Mouse (Mus musculus) hindbrain, postnatal 0 days (tissue): ENCODE data around the gene Rdh11. TPM values are rescaled to one million over a fixed set of nuclear protein-coding genes. Genes with fewer than 3 reads are reported as not detected.
A peak's percentile ranks its signal among the peaks of the same experiment; 100 is the strongest.

Experiments used
- ATAC-seq: fragments of 200-750 bp; cut with Nextera tagmentation; 2 replicates; pipeline ENCODE4 v1.8.0; 2017; ENCODE audit warnings: mild to moderate bottlenecking, moderate TSS enrichment, moderate library complexity
- DNase-seq: peaks from one replicate; pipeline ENCODE4 v3.0.0-alpha.2; 2015; ENCODE audit warnings: low spot score
- H3K27ac ChIP-seq: fragments of 300-500 bp; sonication (generic); 2 replicates; pipeline ENCODE4 v1.5.1; 2014; ENCODE audit warnings: mild to moderate bottlenecking
- H3K27me3 ChIP-seq: fragments of 300-500 bp; sonication (generic); 2 replicates; pipeline ENCODE4 v1.6.1; 2014; ENCODE audit warnings: low read length, mixed read lengths; ENCODE audit not compliant: insufficient read depth
- H3K36me3 ChIP-seq: fragments of 300-500 bp; sonication (generic); 2 replicates; pipeline ENCODE4 v1.6.1; 2014; ENCODE audit warnings: low read length, mixed read lengths; ENCODE audit not compliant: insufficient read depth
- H3K4me1 ChIP-seq: fragments of 300-500 bp; sonication (generic); 2 replicates; pipeline ENCODE4 v1.6.1; 2014; ENCODE audit warnings: antibody characterized with exemption, low read length, mixed read lengths; ENCODE audit not compliant: insufficient read depth
- H3K4me2 ChIP-seq: fragments of 300-500 bp; sonication (generic); 2 replicates; pipeline ENCODE4 v1.6.1; 2014; ENCODE audit warnings: low read depth, mild to moderate bottlenecking, low read length, moderate library complexity, mixed read lengths
- H3K4me3 ChIP-seq: fragments of 300-500 bp; sonication (generic); 2 replicates; pipeline ENCODE4 v1.5.1; 2014; ENCODE audit warnings: low read length
- H3K9ac ChIP-seq: fragments of 300-500 bp; sonication (generic); replicated peaks from 2 replicates; pipeline ENCODE4 v1.6.1; 2014; ENCODE audit warnings: mild to moderate bottlenecking, low read length, moderate library complexity, mixed read lengths
- H3K9me3 ChIP-seq: fragments of 300-500 bp; sonication (generic); 2 replicates; pipeline ENCODE4 v1.6.1; 2016; ENCODE audit warnings: low read length, mixed read lengths
- CTCF ChIP-seq: IDR thresholded peaks from 2 replicates; pipeline ENCODE4 v1.5.1; 2016; ENCODE audit warnings: antibody characterized with exemption, control low read depth, low read depth
- WGBS: fragments of 180-500 bp; shearing (Covaris S2); extraction: QIAGEN DNeasy Blood & Tissue Kit; methylation state at CpG from one replicate; pipeline ENCODE4 v1.1.7; 2014; 5-methylcytosine and 5-hydroxymethylcytosine counted together
- polyA plus RNA-seq: library from polyadenylated mRNA; unstranded; fragments of >200 nt; fragmentation: Nextera tagmentation; extraction: Ambion mirVana; gene quantifications from 2 replicates; pipeline ENCODE4 v1.2.1, GENCODE M21; 2015
- total RNA-seq: library from RNA; depleted of rRNA; stranded (reverse); fragments of >200 nt; gene quantifications from 2 replicates; pipeline ENCODE4 v1.2.3, GENCODE M21; 2014; rRNA removed

Gene Rdh11
- total RNA-seq (44.9 and 46.1 TPM in 2 replicates), polyA plus RNA-seq (30.7 and 34.9 TPM in 2 replicates)

GRCm38 (mm10) chr12:79192193-79192592 lies at the start of gene Rdh11:
Rdh11 (minus strand) TSS chr12:79192293.
- WGBS, result 61% methylated on average over 6 of the region's 6 CpGs

GRCm38 (mm10) chr12:79235485-79236080 lies 43.5 kb upstream of the Rdh11 start:
- Histone ChIP-seq H3K36me3 (peaks cover 50% of the 10 kb centered on the region; the same call in 1 of the 2 replicates), H3K4me3 (no peak overlapping the region), H3K9me3 (no peaks in the 10 kb centered on the region), H3K9ac (no peak overlapping the region), H3K27me3 (no peaks in the 10 kb centered on the region), H3K4me2 (no peak overlapping the region), H3K4me1 (no peaks in the 10 kb centered on the region), H3K27ac (no peak overlapping the region)
- TF ChIP-seq CTCF, result no peak
- WGBS, result 62% methylated on average over 11 of the region's 11 CpGs
- DNase-seq, result no peak
- ATAC-seq, result no peak

More at GRCm38 (mm10) chr12:79192193-79192592, at the start of gene Rdh11:
- no peak for DNase-seq
- no peak for ATAC-seq
- TF ChIP-seq CTCF, result no peak
- Histone ChIP-seq H3K9me3 (no peaks in the 10 kb centered on the region), H3K4me3 (peak within 1 kb of the TSS; percentile 61), H3K4me1 (0 out of 2 replicates have a peak, but pooled peaks cover 7% of the 10 kb centered on the region), H3K27ac (peak within 1 kb of the TSS; percentile 71), H3K36me3 (peaks cover 5% of the 10 kb centered on the region), H3K27me3 (no peaks in the 10 kb centered on the region), H3K9ac (peak within 1 kb of the TSS; percentile 58), H3K4me2 (peak within 1 kb of the TSS; percentile 88)

GRCm38 (mm10) chr12:79217511-79217910 lies 25.4 kb upstream of the Rdh11 start:
- Histone ChIP-seq H3K27me3 (no peaks in the 10 kb centered on the region), H3K9me3 (no peaks in the 10 kb centered on the region), H3K4me2 (no peak overlapping the region), H3K36me3 (no peaks in the 10 kb centered on the region), H3K4me1 (no peaks in the 10 kb centered on the region), H3K9ac (no peak overlapping the region), H3K4me3 (no peak overlapping the region), H3K27ac (no peak overlapping the region)
- TF ChIP-seq CTCF, result no peak
- 68% methylated on average over 5 of the region's 5 CpGs for WGBS
- ATAC-seq (no peak), DNase-seq (no peak)

GRCm38 (mm10) chr12:79211447-79211846 lies 19.4 kb upstream of the Rdh11 start:
- WGBS, result 90% methylated on average over 8 of the region's 8 CpGs
- no peaks in the 10 kb centered on the region for H3K9me3 ChIP-seq

GRCm38 (mm10) chr12:79208703-79209464 lies 16.8 kb upstream of the Rdh11 start, which contains the start of gene Rdh12:
Rdh12 (plus strand) TSS chr12:79208914.
- Histone ChIP-seq H3K36me3 (no peaks in the 10 kb centered on the region), H3K4me3 (peak within 1 kb of the TSS; percentile 35), H3K27ac (no peak within 1 kb of the TSS), H3K27me3 (no peaks in the 10 kb centered on the region), H3K4me1 (no peaks in the 10 kb centered on the region), H3K9me3 (no peaks in the 10 kb centered on the region), H3K4me2 (peak within 1 kb of the TSS; percentile 53), H3K9ac (peak within 1 kb of the TSS; percentile 3; the same call in 1 of the 2 replicates)
- no peak for TF ChIP-seq CTCF
- 5% methylated on average over 13 of the region's 13 CpGs for whole genome bisulfite sequencing
- peak; percentile 63; the same call in 1 of the 2 replicates for ATAC-seq
- DNase-seq, result peak; percentile 63

More at GRCm38 (mm10) chr12:79211447-79211846, 19.4 kb upstream of the Rdh11 start:
- Histone ChIP-seq H3K27me3 (no peaks in the 10 kb centered on the region), H3K27ac (no peak overlapping the region), H3K4me2 (no peak overlapping the region), H3K9ac (no peak overlapping the region), H3K4me3 (no peak overlapping the region), H3K4me1 (no peaks in the 10 kb centered on the region), H3K36me3 (no peaks in the 10 kb centered on the region)
- no peak for TF ChIP-seq CTCF
- no peak for ATAC-seq
- DNase-seq, result no peak

- Histone ChIP-seq H3K27ac (no peak overlapping the region), H3K27me3 (no peaks in the 10 kb centered on the region), H3K4me2 (no peak overlapping the region), H3K4me1 (no peaks in the 10 kb centered on the region), H3K4me3 (no peak overlapping the region), H3K9ac (no peak overlapping the region), H3K9me3 (no peaks in the 10 kb centered on the region), H3K36me3 (no peaks in the 10 kb centered on the region)
- DNase-seq (no peak), ATAC-seq (no peak)
- no peak for TF ChIP-seq CTCF
- 74% methylated on average over 3 of the region's 3 CpGs for WGBS
Measured at GRCm38 (mm10) chr12:79201882-79202281, 9.8 kb upstream of the Rdh11 start.
